Mouse (Mus musculus) MEL (cell line): Measurements from ENCODE around the gene Tet3. TPM values are rescaled to one million over a fixed set of nuclear protein-coding genes. Genes with fewer than 3 reads are reported as not detected.

Experiments used
- DNase-seq: peaks from one replicate; pipeline ENCODE4 v3.0.0; 2011; ENCODE audit warnings: low read depth, low spot score
- H3K27ac ChIP-seq: 2 replicates; pipeline ENCODE4 v1.5.1; 2012; ENCODE audit warnings: low read depth, mild to moderate bottlenecking, control low read depth, low read length, moderate library complexity; ENCODE audit not compliant: control insufficient read depth
- H3K27me3 ChIP-seq, 2 experiments: fragments of 150-350 bp in 1 of 2; sonication (generic) in 1 of 2; 2 replicates each; pipeline ENCODE4 v1.6.1; 2012; ENCODE audit warnings: low read length in 2 of 2, mild to moderate bottlenecking in 2 of 2, improper control_type of control experiment in 1 of 2, moderate library complexity in 1 of 2; ENCODE audit not compliant: insufficient read depth in 2 of 2, control insufficient read depth in 1 of 2
- H3K36me3 ChIP-seq, 2 experiments: 2 replicates each; pipeline ENCODE4 v1.6.1; 2012 to 2014; ENCODE audit warnings: low read length in 2 of 2, improper control_type of control experiment in 1 of 2, inconsistent platforms in 1 of 2, mild to moderate bottlenecking in 1 of 2; ENCODE audit not compliant: insufficient read depth in 2 of 2, control insufficient read depth in 1 of 2
- H3K4me1 ChIP-seq, 2 experiments: fragments of 150-350 bp in 1 of 2; sonication (generic) in 1 of 2; 2 replicates each; pipeline ENCODE4 v1.6.1; 2012; ENCODE audit warnings: low read length in 2 of 2, improper control_type of control experiment in 1 of 2, mild to moderate bottlenecking in 1 of 2; ENCODE audit not compliant: insufficient read depth in 2 of 2, control insufficient read depth in 1 of 2
- H3K4me3 ChIP-seq, 2 experiments: fragments of 150-350 bp in 1 of 2; sonication (generic) in 1 of 2; 2 replicates each; pipeline ENCODE4 v1.5.1; 2012; ENCODE audit warnings: low read depth in 2 of 2, low read length in 2 of 2, mild to moderate bottlenecking in 2 of 2, moderate library complexity in 2 of 2, control low read depth in 1 of 2, improper control_type of control experiment in 1 of 2; ENCODE audit not compliant: control insufficient read depth in 1 of 2, insufficient read depth in 1 of 2
- H3K79me2 ChIP-seq: 2 replicates; pipeline ENCODE4 v1.6.1; 2012; ENCODE audit warnings: mild to moderate bottlenecking, low read length, moderate library complexity; ENCODE audit not compliant: control insufficient read depth, poor library complexity, insufficient read depth
- H3K9ac ChIP-seq: 2 replicates; pipeline ENCODE4 v1.6.1; 2012; ENCODE audit warnings: low read depth, mild to moderate bottlenecking, control low read depth, low read length, moderate library complexity; ENCODE audit not compliant: control insufficient read depth, poor library complexity, severe bottlenecking
- H3K9me3 ChIP-seq: fragments of 150-350 bp; sonication (generic); replicated peaks from 2 replicates; pipeline ENCODE4 v1.6.1; 2012; ENCODE audit warnings: mild to moderate bottlenecking, low read length, improper control_type of control experiment, moderate library complexity; ENCODE audit not compliant: insufficient read depth
- BHLHE40 ChIP-seq: IDR thresholded peaks from 2 replicates; pipeline ENCODE4 v1.6.1; 2012; ENCODE audit warnings: low read depth, mild to moderate bottlenecking, inconsistent platforms, low read length, improper control_type of control experiment, borderline replicate concordance
- CHD1 ChIP-seq: IDR thresholded peaks from 2 replicates; pipeline ENCODE4 v1.6.1; 2012; ENCODE audit warnings: low read depth, mild to moderate bottlenecking, inconsistent platforms, low read length, improper control_type of control experiment
- E2F4 ChIP-seq: IDR thresholded peaks from 2 replicates; pipeline ENCODE4 v1.6.1; 2011; ENCODE audit warnings: low read depth, low read length, improper control_type of control experiment, borderline replicate concordance
- GABPA ChIP-seq: IDR thresholded peaks from 2 replicates; pipeline ENCODE4 v1.6.1; 2012; ENCODE audit warnings: low read depth, mild to moderate bottlenecking, inconsistent platforms, low read length, improper control_type of control experiment, moderate library complexity
- GATA1 ChIP-seq: IDR thresholded peaks from 2 replicates; pipeline ENCODE4 v1.6.1; 2011; ENCODE audit warnings: low read depth, low read length, improper control_type of control experiment
- JUND ChIP-seq: IDR thresholded peaks from 2 replicates; pipeline ENCODE4 v1.6.1; 2011; ENCODE audit warnings: low read depth, mild to moderate bottlenecking, improper control_type of control experiment, low read length
- KAT2A ChIP-seq: conservative IDR thresholded peaks from 2 replicates; pipeline ENCODE4 v1.6.1; 2012; ENCODE audit warnings: low read depth, low read length, improper control_type of control experiment, inconsistent platforms
- MAX ChIP-seq: IDR thresholded peaks from 2 replicates; pipeline ENCODE4 v1.6.1; 2011; ENCODE audit warnings: low read length, improper control_type of control experiment
- MAZ ChIP-seq: IDR thresholded peaks from 2 replicates; pipeline ENCODE4 v1.6.1; 2012; ENCODE audit warnings: low read depth, mild to moderate bottlenecking, inconsistent platforms, low read length, improper control_type of control experiment
- MYC ChIP-seq: IDR thresholded peaks from 2 replicates; pipeline ENCODE4 v1.6.1; 2011; ENCODE audit warnings: low read depth, mild to moderate bottlenecking, low read length, improper control_type of control experiment, moderate library complexity
- NRF1 ChIP-seq: IDR thresholded peaks from 2 replicates; pipeline ENCODE4 v1.6.1; 2014; ENCODE audit warnings: low read depth, mild to moderate bottlenecking, inconsistent platforms, low read length, improper control_type of control experiment, moderate library complexity; ENCODE audit not compliant: poor library complexity, insufficient read depth, severe bottlenecking
- POLR2AphosphoS5 ChIP-seq: IDR thresholded peaks from 2 replicates; pipeline ENCODE4 v1.6.1; 2012; ENCODE audit warnings: low read depth, borderline replicate concordance, mild to moderate bottlenecking, inconsistent platforms, low read length, moderate library complexity, mixed read lengths
- TCF12 ChIP-seq: IDR thresholded peaks from 2 replicates; pipeline ENCODE4 v1.6.1; 2014; ENCODE audit warnings: low read depth, mild to moderate bottlenecking, inconsistent platforms, low read length, improper control_type of control experiment, moderate library complexity
- UBTF ChIP-seq: IDR thresholded peaks from 2 replicates; pipeline ENCODE4 v1.6.1; 2012; ENCODE audit warnings: low read depth, mild to moderate bottlenecking, inconsistent platforms, low read length, improper control_type of control experiment, moderate library complexity, borderline replicate concordance; ENCODE audit not compliant: insufficient read depth
- USF1 ChIP-seq: IDR thresholded peaks from 2 replicates; pipeline ENCODE4 v1.6.1; 2014; ENCODE audit warnings: low read depth, mild to moderate bottlenecking, inconsistent platforms, low read length, improper control_type of control experiment, moderate library complexity
- USF2 ChIP-seq, 2 experiments: IDR thresholded peaks; 2 replicates each; pipeline ENCODE4 v1.6.1; 2011 to 2012; ENCODE audit warnings: improper control_type of control experiment in 2 of 2, low read length in 2 of 2, borderline replicate concordance in 1 of 2, inconsistent platforms in 1 of 2, low read depth in 1 of 2, mild to moderate bottlenecking in 1 of 2; ENCODE audit not compliant: insufficient read depth in 1 of 2
- ZMIZ1 ChIP-seq: IDR thresholded peaks from 2 replicates; pipeline ENCODE4 v1.6.1; 2012; ENCODE audit warnings: low read depth, mild to moderate bottlenecking, inconsistent platforms, low read length, improper control_type of control experiment, moderate library complexity
- ZNF384 ChIP-seq: IDR thresholded peaks from 2 replicates; pipeline ENCODE4 v1.6.1; 2012; ENCODE audit warnings: low read depth, mild to moderate bottlenecking, inconsistent platforms, low read length, improper control_type of control experiment
- polyA plus RNA-seq, 2 experiments: library from polyadenylated mRNA; stranded (reverse) in 1 of 2; unstranded in 1 of 2; fragments of >175 nt in 1 of 2; fragments of >200 nt in 1 of 2; gene quantifications; 2 replicates each; pipeline versions ENCODE4 v1.2.1 to v1.2.4; 2012; ENCODE audit warnings: low replicate concordance in 2 of 2, low read depth in 1 of 2; ENCODE audit not compliant: insufficient read length in 2 of 2, insufficient read depth in 1 of 2, missing spikeins in 1 of 2
- total RNA-seq: library from RNA; depleted of rRNA; stranded (reverse); fragments of 300-350 nt; gene quantifications from 2 replicates; pipeline ENCODE4 v1.2.3, GENCODE M21; 2012

The Tet3 gene
- total and polyA plus RNA-seq, 3 experiments = 11.6 to 35.3 (median 22.9) TPM

GRCm38 (mm10) chr6:83439119-83439767, 19.6 kb downstream of the Tet3 start (continued):
- TF ChIP-seq ZMIZ1 (no peak), USF2 (IDR thresholded peaks at IDR 0.05; ENCODE audit: borderline replicate concordance in 1 of 2, insufficient read depth in 1 of 2, low read depth in 1 of 2, low read length in 2 of 2) (no peak), GABPA (no peak), GATA1 (no peak), E2F4 (no peak)

- Histone ChIP-seq H3K27ac (no peak overlapping the region), H3K79me2 (peaks cover 7% of the 10 kb centered on the region), H3K36me3 (peaks cover 3 to 19% of the 10 kb centered on the region in 2 experiments; a peak in 3 of 4 replicates), H3K4me1 (peaks cover 5 to 27% of the 10 kb centered on the region in 2 experiments), H3K4me3 (no peak overlapping the region), H3K9me3 (no peaks in the 10 kb centered on the region), H3K27me3 (no peaks in the 10 kb centered on the region), H3K9ac (no peak overlapping the region)
- DNase-seq = no peak
- TF ChIP-seq KAT2A = no peak
These were observed 20.3 kb downstream of the Tet3 start for GRCm38 (mm10) chr6:83438584-83438983.

DNA sequence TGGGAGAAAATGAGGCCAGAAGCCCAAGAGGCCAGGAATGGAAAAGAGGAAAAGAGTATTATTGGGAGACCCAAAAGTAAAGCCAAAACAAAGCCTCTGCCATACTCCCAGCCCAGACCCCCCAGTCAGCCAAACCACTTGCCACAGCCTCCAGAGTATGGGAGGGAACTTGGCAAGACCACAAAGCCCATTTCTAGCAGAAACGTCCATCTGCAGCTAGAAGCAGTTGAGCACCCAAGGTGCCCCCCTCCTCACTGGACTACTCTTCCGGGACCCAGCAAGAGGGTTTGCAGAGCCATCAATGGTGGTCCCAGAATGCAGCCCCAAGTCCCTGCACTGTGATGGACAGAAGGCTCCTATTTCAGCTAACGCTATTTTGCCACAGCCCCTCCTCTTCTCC, 21.1 kb downstream of the Tet3 start:
- Histone ChIP-seq H3K9ac (no peak overlapping the region), H3K4me1 (peaks cover 5 to 21% of the 10 kb centered on the region in 2 experiments), H3K27ac (no peak overlapping the region), H3K27me3 (no peaks in the 10 kb centered on the region), H3K79me2 (peaks cover 11% of the 10 kb centered on the region), H3K9me3 (no peaks in the 10 kb centered on the region), H3K4me3 (no peak overlapping the region), H3K36me3 (peaks cover 3 to 15% of the 10 kb centered on the region in 2 experiments; a peak in 3 of 4 replicates)
- no peak for TF ChIP-seq USF2 (IDR thresholded peaks at IDR 0.05; ENCODE audit: borderline replicate concordance in 1 of 2, insufficient read depth in 1 of 2, low read depth in 1 of 2, low read length in 2 of 2)
- TF ChIP-seq UBTF = no peak
- TF ChIP-seq NRF1 = no peak
- no peak for TF ChIP-seq BHLHE40
- TF ChIP-seq TCF12 = no peak
- no peak for TF ChIP-seq POLR2AphosphoS5
- no peak for TF ChIP-seq GATA1
- TF ChIP-seq E2F4 = no peak
- no peak for TF ChIP-seq ZMIZ1
- TF ChIP-seq USF1 = no peak
- no peak for TF ChIP-seq CHD1
- no peak for TF ChIP-seq MAZ
- TF ChIP-seq JUND = no peak
- TF ChIP-seq MYC = no peak
- no peak for TF ChIP-seq ZNF384
- TF ChIP-seq KAT2A = no peak
- no peak for TF ChIP-seq MAX
- no peak for DNase-seq
